Mouse (Mus musculus): ENCODE measurements around the gene Nipsnap3a. TPM values are rescaled to one million over a fixed set of nuclear protein-coding genes. Genes with fewer than 3 reads are reported as not detected.

Gene Nipsnap3a
- polyA plus RNA-seq, 1 experiment from 2014 or later: not detected

- H3K9ac ChIP-seq (ENCODE audit: low read depth, low read length): no peak overlapping the region
- H3K27me3 ChIP-seq (replicated peaks; ENCODE audit: control insufficient read depth, insufficient read depth, low read length): no peaks in the 10 kb centered on the region
- 35% methylated on average over 8 of the region's 8 CpGs for WGBS
- no peak overlapping the region for H3K27ac ChIP-seq (ENCODE audit: low read depth, low read length)
- H3K4me1 ChIP-seq (ENCODE audit: control insufficient read depth, insufficient read depth, low read depth, low read length): no peaks in the 10 kb centered on the region
- H3K4me3 ChIP-seq (ENCODE audit: low read length): no peak overlapping the region
- H3K36me3 ChIP-seq (ENCODE audit: control insufficient read depth, insufficient read depth, low read length): 0 out of 2 replicates have a peak, but pooled peaks cover under 1% of the 10 kb centered on the region
- no peaks in the 10 kb centered on the region for H3K9me3 ChIP-seq (ENCODE audit: control insufficient read depth, low read length)
- peak; percentile 79 for ATAC-seq
- H3K4me2 ChIP-seq (ENCODE audit: low read length): no peak overlapping the region
Measured at GRCm38 (mm10) chr4:53030326-53030948, 41.4 kb downstream of the Nipsnap3a start.

- ATAC-seq: peak; percentile 64; the same call in 1 of the 2 replicates
- no peak overlapping the region for H3K9ac ChIP-seq (ENCODE audit: low read depth, low read length)
- H3K4me3 ChIP-seq (ENCODE audit: low read length): no peak overlapping the region
- no peaks in the 10 kb centered on the region for H3K27me3 ChIP-seq (replicated peaks; ENCODE audit: control insufficient read depth, insufficient read depth, low read length)
- no peaks in the 10 kb centered on the region for H3K9me3 ChIP-seq (ENCODE audit: control insufficient read depth, low read length)
- no peaks in the 10 kb centered on the region for H3K36me3 ChIP-seq (ENCODE audit: control insufficient read depth, insufficient read depth, low read length)
- H3K27ac ChIP-seq (ENCODE audit: low read depth, low read length): no peak overlapping the region
- no peak overlapping the region for H3K4me2 ChIP-seq (ENCODE audit: low read length)
- WGBS: 86% methylated on average over 8 of the region's 8 CpGs
- no peaks in the 10 kb centered on the region for H3K4me1 ChIP-seq (ENCODE audit: control insufficient read depth, insufficient read depth, low read depth, low read length)
Measured at GRCm38 (mm10) chr4:53043819-53044218, 54.7 kb downstream of the Nipsnap3a start.

- Histone ChIP-seq H3K9me3 (ENCODE audit: control insufficient read depth, low read length) (no peaks in the 10 kb centered on the region), H3K4me1 (ENCODE audit: control insufficient read depth, insufficient read depth, low read depth, low read length) (no peaks in the 10 kb centered on the region), H3K4me2 (ENCODE audit: low read length) (no peak overlapping the region), H3K4me3 (ENCODE audit: low read length) (no peak overlapping the region), H3K27ac (ENCODE audit: low read depth, low read length) (no peak overlapping the region), H3K27me3 (replicated peaks; ENCODE audit: control insufficient read depth, insufficient read depth, low read length) (no peaks in the 10 kb centered on the region), H3K36me3 (ENCODE audit: control insufficient read depth, insufficient read depth, low read length) (no peaks in the 10 kb centered on the region), H3K9ac (ENCODE audit: low read depth, low read length) (no peak overlapping the region)
- 70% methylated on average over 7 of the region's 7 CpGs for WGBS
- ATAC-seq: peak; percentile 17; the same call in 1 of the 2 replicates
Measured at GRCm38 (mm10) chr4:53045807-53046206, 56.7 kb downstream of the Nipsnap3a start.

GRCm38 (mm10) chr4:53046238-53047022 lies 57.4 kb downstream of the Nipsnap3a start:
- H3K9me3 ChIP-seq (ENCODE audit: control insufficient read depth, low read length): no peaks in the 10 kb centered on the region
- ATAC-seq: peak; percentile 30; the same call in 1 of the 2 replicates
- no peak overlapping the region for H3K4me2 ChIP-seq (ENCODE audit: low read length)
- H3K36me3 ChIP-seq (ENCODE audit: control insufficient read depth, insufficient read depth, low read length): no peaks in the 10 kb centered on the region
- no peak overlapping the region for H3K27ac ChIP-seq (ENCODE audit: low read depth, low read length)
- WGBS: 44% methylated on average over 9 of the region's 9 CpGs
- no peaks in the 10 kb centered on the region for H3K27me3 ChIP-seq (replicated peaks; ENCODE audit: control insufficient read depth, insufficient read depth, low read length)
- H3K4me3 ChIP-seq (ENCODE audit: low read length): no peak overlapping the region
- no peak overlapping the region for H3K9ac ChIP-seq (ENCODE audit: low read depth, low read length)
- H3K4me1 ChIP-seq (ENCODE audit: control insufficient read depth, insufficient read depth, low read depth, low read length): no peaks in the 10 kb centered on the region

Other genes with a start within 250 kb of the Nipsnap3a start
- not detected in 2 replicates for gene Olfr275, start 174.7 kb upstream of the Nipsnap3a start, polyA plus RNA-seq (2015; fragmentation: Nextera tagmentation; extraction: Ambion mirVana)
- not detected in 2 replicates for gene Olfr273, start 130.0 kb upstream of the Nipsnap3a start, polyA plus RNA-seq (2015; fragmentation: Nextera tagmentation; extraction: Ambion mirVana)
- gene Olfr272, start 70.1 kb upstream of the Nipsnap3a start, polyA plus RNA-seq (2015; fragmentation: Nextera tagmentation; extraction: Ambion mirVana): not detected in 2 replicates
- gene Olfr270, start 24.7 kb upstream of the Nipsnap3a start, polyA plus RNA-seq (2015; fragmentation: Nextera tagmentation; extraction: Ambion mirVana): not detected in 2 replicates
- gene Nipsnap3b, start 22.6 kb downstream of the Nipsnap3a start, polyA plus RNA-seq (2015; fragmentation: Nextera tagmentation; extraction: Ambion mirVana): 170 and 183 TPM in 2 replicates
- gene Abca1, start 170.6 kb downstream of the Nipsnap3a start, polyA plus RNA-seq (2015; fragmentation: Nextera tagmentation; extraction: Ambion mirVana): 9.4 and 10.0 TPM in 2 replicates

Data from hindbrain, embryonic 16.5 days (tissue).